Mouse (Mus musculus): ENCODE data around the gene Gabrg3. TPM values are rescaled to one million over a fixed set of nuclear protein-coding genes. Genes with fewer than 3 reads are reported as not detected.

Gene Gabrg3
- total and polyA plus RNA-seq, 2 experiments from 2014 or later = 0.11 to 0.22 TPM

DNA sequence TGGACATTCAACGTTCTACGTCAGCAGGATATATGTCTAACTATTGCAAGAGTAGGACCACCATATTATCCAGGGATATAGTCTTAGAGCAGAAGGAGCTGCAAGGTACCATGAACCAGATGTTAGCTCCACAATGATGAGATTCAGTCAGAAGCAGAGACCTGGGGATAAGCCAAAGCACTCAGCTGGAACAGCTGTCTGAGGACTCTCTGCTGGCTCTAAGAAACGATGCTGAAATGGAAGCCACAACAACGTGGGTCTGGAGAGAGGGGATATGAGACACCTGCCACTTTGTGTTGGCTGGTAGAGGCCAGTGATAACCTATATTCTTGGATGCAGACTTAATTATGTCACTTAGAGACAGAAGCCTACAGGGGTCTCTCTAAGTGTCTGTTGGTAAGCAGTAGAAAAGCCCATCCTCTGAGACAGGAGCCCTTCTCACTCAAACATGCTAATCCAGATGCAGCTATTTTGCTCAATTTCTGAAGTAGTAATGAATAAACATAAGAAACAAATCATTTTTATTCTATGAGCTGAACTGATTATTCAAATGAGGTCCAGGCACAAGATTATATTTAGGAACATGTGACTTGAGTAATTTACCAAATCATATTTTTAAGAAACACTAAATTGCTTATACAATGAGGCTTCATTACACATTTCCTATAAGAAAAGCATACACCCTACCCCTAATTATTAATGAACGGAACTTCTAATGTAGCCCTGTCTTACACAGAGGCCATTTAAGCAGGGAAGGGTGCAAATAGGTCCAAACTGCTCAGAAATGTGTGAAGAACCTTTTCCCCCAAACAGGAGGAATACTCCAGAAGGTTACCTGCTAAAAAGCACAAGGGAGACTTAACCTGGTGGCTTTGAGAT, 21.6 kb downstream of the Gabrg3 start:
- 74% methylated on average over 5 of the region's 5 CpGs for WGBS
- DNase-seq (ENCODE audit: low spot score) (no peak), ATAC-seq (ENCODE audit: insufficient read depth, low read depth) (no peak)
- H3K9me3 ChIP-seq (replicated peaks; ENCODE audit: control insufficient read depth, low read length) = no peaks in the 10 kb centered on the region
- TF ChIP-seq CTCF (IDR thresholded peaks at IDR 0.05; ENCODE audit: low read depth) = no peak
- H3K4me3 ChIP-seq (ENCODE audit: low read depth, low read length) = no peak overlapping the region
- H3K36me3 ChIP-seq (replicated peaks; ENCODE audit: control insufficient read depth, insufficient read depth, low read length) = no peaks in the 10 kb centered on the region
- no peak overlapping the region for H3K27ac ChIP-seq (ENCODE audit: low read depth)
- no peak overlapping the region for H3K9ac ChIP-seq (replicated peaks; ENCODE audit: low read depth, low read length)
- H3K27me3 ChIP-seq (ENCODE audit: control insufficient read depth, insufficient read depth, low read length) = no peaks in the 10 kb centered on the region
- no peak overlapping the region for H3K4me2 ChIP-seq (ENCODE audit: low read depth, low read length)
- H3K4me1 ChIP-seq (ENCODE audit: control insufficient read depth, insufficient read depth) = no peaks in the 10 kb centered on the region

DNA sequence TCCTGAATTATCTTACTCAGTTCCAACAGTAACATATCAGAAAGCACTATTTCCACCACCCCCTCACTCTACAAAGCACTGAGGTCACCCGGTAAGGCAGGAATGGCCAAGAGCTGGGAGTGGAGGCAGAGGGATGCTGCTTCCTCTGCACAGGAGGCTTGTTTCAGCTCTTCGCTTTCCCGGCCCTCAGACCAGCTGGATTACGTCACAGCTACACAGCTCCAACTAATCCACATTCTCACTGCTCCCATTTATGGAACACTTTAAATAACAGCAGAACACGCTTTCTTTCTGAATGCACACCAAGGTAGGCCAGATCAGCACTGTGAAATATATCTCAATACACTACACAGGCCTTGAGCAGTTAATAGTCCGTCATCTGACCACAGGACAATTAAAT, 23.2 kb downstream of the Gabrg3 start:
- Histone ChIP-seq H3K9me3 (replicated peaks; ENCODE audit: control insufficient read depth, low read length) (no peaks in the 10 kb centered on the region), H3K27me3 (ENCODE audit: control insufficient read depth, insufficient read depth, low read length) (no peaks in the 10 kb centered on the region), H3K4me1 (ENCODE audit: control insufficient read depth, insufficient read depth) (no peaks in the 10 kb centered on the region), H3K4me2 (ENCODE audit: low read depth, low read length) (no peak overlapping the region), H3K9ac (replicated peaks; ENCODE audit: low read depth, low read length) (no peak overlapping the region), H3K4me3 (ENCODE audit: low read depth, low read length) (no peak overlapping the region), H3K36me3 (replicated peaks; ENCODE audit: control insufficient read depth, insufficient read depth, low read length) (no peaks in the 10 kb centered on the region), H3K27ac (ENCODE audit: low read depth) (no peak overlapping the region)
- 64% methylated on average over 6 of the region's 6 CpGs for WGBS
- TF ChIP-seq EP300 (IDR thresholded peaks at IDR 0.05; ENCODE audit: low read depth) (no peak), CTCF (IDR thresholded peaks at IDR 0.05; ENCODE audit: low read depth) (no peak)
- DNase-seq (ENCODE audit: low spot score) (no peak), ATAC-seq (ENCODE audit: insufficient read depth, low read depth) (no peak)

DNA sequence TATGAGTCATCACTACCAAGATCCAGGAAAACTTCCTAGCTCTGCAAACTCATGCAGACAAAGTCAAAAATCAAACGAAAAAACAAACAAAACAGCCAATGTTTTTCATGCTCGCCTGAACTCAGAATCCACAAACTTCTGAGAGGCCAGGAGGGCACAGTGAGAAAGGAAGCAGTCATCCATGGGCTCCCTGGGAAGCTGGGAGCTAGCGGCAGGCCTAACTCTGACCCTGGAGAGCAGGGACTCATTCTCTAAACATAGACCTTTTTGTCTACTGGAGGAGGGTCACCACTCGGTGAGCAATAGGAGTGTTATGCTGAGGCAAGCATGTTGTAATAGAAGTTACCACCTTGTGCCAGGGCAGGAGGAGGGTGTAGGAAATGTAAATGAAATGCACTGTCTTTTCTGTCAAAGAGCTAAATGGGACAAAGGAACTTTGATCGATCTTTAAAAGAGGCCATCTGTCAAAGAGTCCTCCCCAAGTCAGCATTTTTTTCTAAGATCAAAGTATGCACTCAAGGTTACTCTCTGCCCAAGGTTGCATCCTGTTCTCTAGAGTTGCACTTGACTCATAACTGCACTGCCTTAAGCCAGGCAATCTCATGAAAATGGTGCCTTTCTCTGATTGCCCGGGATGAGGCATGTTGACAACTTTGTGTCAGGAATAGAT, 29.0 kb downstream of the Gabrg3 start:
- H3K4me1 ChIP-seq (ENCODE audit: control insufficient read depth, insufficient read depth) = no peaks in the 10 kb centered on the region; the same call in 1 of the 2 replicates
- ATAC-seq (ENCODE audit: insufficient read depth, low read depth) (no peak), DNase-seq (ENCODE audit: low spot score) (no peak)
- 56% methylated on average over 6 of the region's 6 CpGs for WGBS
- no peak overlapping the region for H3K9ac ChIP-seq (replicated peaks; ENCODE audit: low read depth, low read length)
- no peak overlapping the region for H3K4me3 ChIP-seq (ENCODE audit: low read depth, low read length)
- 0 out of 2 replicates have a peak, but pooled peaks cover 3% of the 10 kb centered on the region for H3K9me3 ChIP-seq (replicated peaks; ENCODE audit: control insufficient read depth, low read length)
- H3K27me3 ChIP-seq (ENCODE audit: control insufficient read depth, insufficient read depth, low read length) = no peaks in the 10 kb centered on the region
- H3K27ac ChIP-seq (ENCODE audit: low read depth) = no peak overlapping the region
- TF ChIP-seq EP300 (IDR thresholded peaks at IDR 0.05; ENCODE audit: low read depth) = no peak
- no peak for TF ChIP-seq CTCF (IDR thresholded peaks at IDR 0.05; ENCODE audit: low read depth)
- H3K36me3 ChIP-seq (replicated peaks; ENCODE audit: control insufficient read depth, insufficient read depth, low read length) = no peaks in the 10 kb centered on the region
- no peak overlapping the region for H3K4me2 ChIP-seq (ENCODE audit: low read depth, low read length)

DNA sequence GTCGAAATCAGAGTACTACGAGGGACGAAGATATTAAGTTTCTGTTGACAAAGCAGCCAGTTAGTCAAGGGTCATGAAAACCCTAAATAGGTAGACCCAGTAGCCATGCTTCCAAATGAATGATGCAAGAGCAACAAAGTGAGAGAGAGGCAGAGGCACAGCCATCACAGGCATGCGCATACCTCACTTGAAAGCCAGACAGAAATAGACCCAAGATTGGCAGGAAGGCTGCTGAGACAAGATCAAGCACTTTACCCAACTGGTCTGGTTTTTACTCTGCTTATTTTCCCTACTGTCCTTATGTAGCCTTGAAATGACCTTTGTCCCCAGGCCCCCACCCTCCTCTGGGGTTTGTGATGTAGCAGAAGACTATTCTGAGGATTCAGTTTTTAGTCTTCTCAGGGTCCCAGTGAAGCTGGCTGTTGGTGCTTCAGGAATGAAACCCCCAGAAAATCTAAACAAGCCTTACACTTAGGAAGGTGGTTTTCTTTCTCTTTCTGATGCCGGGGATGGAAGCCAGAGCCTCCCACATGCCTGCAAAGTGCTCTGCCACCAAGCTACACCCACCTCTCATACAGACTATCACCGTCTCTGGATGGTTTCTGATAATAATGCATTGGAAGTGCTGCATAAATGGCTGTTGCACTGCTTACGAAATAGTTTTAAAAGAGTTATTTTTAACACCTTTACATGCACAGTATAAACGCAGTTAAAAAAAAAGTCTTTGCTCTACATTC, 30.3 kb downstream of the Gabrg3 start:
- 48% methylated on average over 8 of the region's 8 CpGs for WGBS
- no peak overlapping the region for H3K4me2 ChIP-seq (ENCODE audit: low read depth, low read length)

DNA sequence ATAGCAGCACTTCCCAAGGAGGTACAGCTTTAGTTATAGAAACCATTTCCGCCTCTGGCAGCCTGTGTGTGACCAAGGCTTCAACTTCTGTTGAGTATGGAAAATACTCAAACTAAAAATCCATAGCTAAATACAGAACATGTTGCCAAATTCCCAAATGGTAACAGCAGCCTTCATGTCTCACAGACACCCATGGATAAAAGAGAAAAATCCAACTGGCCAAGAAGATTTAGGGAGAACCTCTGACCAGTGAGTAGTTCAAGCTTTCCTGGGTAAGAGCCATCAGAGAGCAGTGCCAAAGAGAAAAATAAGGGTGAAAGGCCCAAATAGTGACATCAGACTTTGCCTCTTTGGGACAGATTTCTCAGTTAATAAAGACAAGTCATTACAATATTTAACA, 38.2 kb downstream of the Gabrg3 start:
- Histone ChIP-seq H3K4me1 (ENCODE audit: control insufficient read depth, insufficient read depth) (no peaks in the 10 kb centered on the region), H3K27me3 (ENCODE audit: control insufficient read depth, insufficient read depth, low read length) (no peaks in the 10 kb centered on the region), H3K4me3 (ENCODE audit: low read depth, low read length) (no peak overlapping the region), H3K9me3 (replicated peaks; ENCODE audit: control insufficient read depth, low read length) (no peaks in the 10 kb centered on the region), H3K9ac (replicated peaks; ENCODE audit: low read depth, low read length) (no peak overlapping the region), H3K4me2 (ENCODE audit: low read depth, low read length) (no peak overlapping the region), H3K27ac (ENCODE audit: low read depth) (no peak overlapping the region), H3K36me3 (replicated peaks; ENCODE audit: control insufficient read depth, insufficient read depth, low read length) (no peaks in the 10 kb centered on the region)
- WGBS = 47% methylated on average over 1 of the region's 1 CpGs
- TF ChIP-seq CTCF (IDR thresholded peaks at IDR 0.05; ENCODE audit: low read depth) (no peak), EP300 (IDR thresholded peaks at IDR 0.05; ENCODE audit: low read depth) (no peak)
- ATAC-seq (ENCODE audit: insufficient read depth, low read depth) (no peak), DNase-seq (ENCODE audit: low spot score) (no peak)

More for the DNA sequence above, 30.3 kb downstream of the Gabrg3 start:
- TF ChIP-seq EP300 (IDR thresholded peaks at IDR 0.05; ENCODE audit: low read depth) = no peak
- TF ChIP-seq CTCF (IDR thresholded peaks at IDR 0.05; ENCODE audit: low read depth) = no peak
- peak; percentile 66 for ATAC-seq (ENCODE audit: insufficient read depth, low read depth)
- Histone ChIP-seq H3K4me3 (ENCODE audit: low read depth, low read length) (no peak overlapping the region), H3K27ac (ENCODE audit: low read depth) (no peak overlapping the region), H3K36me3 (replicated peaks; ENCODE audit: control insufficient read depth, insufficient read depth, low read length) (no peaks in the 10 kb centered on the region), H3K9me3 (replicated peaks; ENCODE audit: control insufficient read depth, low read length) (0 out of 2 replicates have a peak, but pooled peaks cover 3% of the 10 kb centered on the region), H3K4me1 (ENCODE audit: control insufficient read depth, insufficient read depth) (no peaks in the 10 kb centered on the region; the same call in 1 of the 2 replicates), H3K27me3 (ENCODE audit: control insufficient read depth, insufficient read depth, low read length) (no peaks in the 10 kb centered on the region), H3K9ac (replicated peaks; ENCODE audit: low read depth, low read length) (no peak overlapping the region)
- peak; percentile 14 for DNase-seq (ENCODE audit: low spot score)
